Mouse (Mus musculus) megakaryocyte, embryonic 14.5 days (primary cell): ENCODE measurements around the gene Dda1. TPM values are rescaled to one million over a fixed set of nuclear protein-coding genes. Genes with fewer than 3 reads are reported as not detected.

ENCODE experiments used
- H3K27me3 ChIP-seq: replicated peaks from 2 replicates; pipeline ENCODE3; 2012; ENCODE audit warnings: inconsistent platforms
- H3K36me3 ChIP-seq: replicated peaks from 2 replicates; pipeline ENCODE3; 2012; ENCODE audit warnings: low read length, inconsistent platforms, mixed read lengths
- H3K4me1 ChIP-seq: 2 replicates; pipeline ENCODE4 v1.6.1; 2012; ENCODE audit warnings: inconsistent platforms
- H3K4me3 ChIP-seq: replicated peaks from 2 replicates; pipeline ENCODE3; 2012; ENCODE audit warnings: moderate library complexity, mild to moderate bottlenecking, inconsistent platforms
- H3K9me3 ChIP-seq: 2 replicates; pipeline ENCODE4 v1.6.1; 2012; ENCODE audit warnings: inconsistent platforms
- FLI1 ChIP-seq: IDR thresholded peaks from 2 replicates; pipeline ENCODE4 v1.6.1; 2012; ENCODE audit warnings: low read length, inconsistent platforms, mixed read lengths
- GATA1 ChIP-seq: IDR thresholded peaks from 3 replicates; pipeline ENCODE4 v1.6.1; 2012; ENCODE audit warnings: mixed read lengths, low read length, inconsistent platforms, borderline replicate concordance
- polyA plus RNA-seq: library from polyadenylated mRNA; stranded (reverse); fragments of >175 nt; gene quantifications from 2 replicates; pipeline ENCODE4 v1.2.3, GENCODE M21; 2012; ENCODE audit warnings: low replicate concordance; ENCODE audit not compliant: insufficient read depth

The Dda1 gene
- polyA plus RNA-seq, 1 experiment = 346 TPM

- Histone ChIP-seq H3K27me3 (peaks cover 28% of the 10 kb centered on the region), H3K36me3 (peaks cover 45% of the 10 kb centered on the region), H3K9me3 (no peaks in the 10 kb centered on the region), H3K4me3 (peak overlapping the region; percentile 57), H3K4me1 (peaks cover 34% of the 10 kb centered on the region)
- TF ChIP-seq GATA1 (no peak), FLI1 (no peak)
Observed at GRCm38 (mm10) chr8:71457659-71458270, 11.2 kb upstream of the Dda1 start.

GRCm38 (mm10) chr8:71460716-71461115, 8.3 kb upstream of the Dda1 start:
- peaks cover 9% of the 10 kb centered on the region for H3K27me3 ChIP-seq
- H3K9me3 ChIP-seq = no peaks in the 10 kb centered on the region
- peaks cover 45% of the 10 kb centered on the region for H3K36me3 ChIP-seq
- H3K4me1 ChIP-seq = peaks cover 58% of the 10 kb centered on the region
- H3K4me3 ChIP-seq = no peak overlapping the region
- TF ChIP-seq FLI1 (no peak), GATA1 (no peak)

GRCm38 (mm10) chr8:71461152-71461840, 7.7 kb upstream of the Dda1 start:
- Histone ChIP-seq H3K4me1 (peaks cover 64% of the 10 kb centered on the region), H3K9me3 (no peaks in the 10 kb centered on the region), H3K27me3 (peaks cover 4% of the 10 kb centered on the region), H3K36me3 (peaks cover 51% of the 10 kb centered on the region), H3K4me3 (no peak overlapping the region)
- TF ChIP-seq FLI1 = no peak
- TF ChIP-seq GATA1 = no peak

- Histone ChIP-seq H3K36me3 (peaks cover 54% of the 10 kb centered on the region), H3K9me3 (no peaks in the 10 kb centered on the region), H3K4me1 (peaks cover 58% of the 10 kb centered on the region), H3K27me3 (peaks cover 4% of the 10 kb centered on the region), H3K4me3 (peak overlapping the region; percentile 96)
- no peak for TF ChIP-seq GATA1
- no peak for TF ChIP-seq FLI1
Observed at GRCm38 (mm10) chr8:71462191-71462590, 6.8 kb upstream of the Dda1 start.

GRCm38 (mm10) chr8:71462786-71463185, 6.2 kb upstream of the Dda1 start:
- TF ChIP-seq GATA1 (no peak), FLI1 (no peak)
- H3K4me1 ChIP-seq = peaks cover 52% of the 10 kb centered on the region
- H3K27me3 ChIP-seq = peaks cover 4% of the 10 kb centered on the region
- H3K36me3 ChIP-seq = peaks cover 53% of the 10 kb centered on the region
- H3K4me3 ChIP-seq = peak overlapping the region; percentile 96
- H3K9me3 ChIP-seq = no peaks in the 10 kb centered on the region

- H3K4me1 ChIP-seq = peaks cover 48% of the 10 kb centered on the region
Observed at GRCm38 (mm10) chr8:71463188-71464033, 5.6 kb upstream of the Dda1 start, which contains the start of gene Abhd8. Gene Abhd8 (minus strand): TSS chr8:71463655.

GRCm38 (mm10) chr8:71464513-71465500, 4.2 kb upstream of the Dda1 start, which contains the start of gene Mrpl34:
Gene Mrpl34 (plus strand): TSS chr8:71464959.
- Histone ChIP-seq H3K4me3 (peak within 1 kb of the TSS; percentile 96), H3K4me1 (peaks cover 51% of the 10 kb centered on the region), H3K9me3 (no peaks in the 10 kb centered on the region), H3K27me3 (no peaks in the 10 kb centered on the region), H3K36me3 (peaks cover 35% of the 10 kb centered on the region)
- no peak for TF ChIP-seq GATA1
- no peak for TF ChIP-seq FLI1

More at GRCm38 (mm10) chr8:71463188-71464033, 5.6 kb upstream of the Dda1 start, which contains the start of gene Abhd8:
- no peaks in the 10 kb centered on the region for H3K9me3 ChIP-seq
- H3K4me3 ChIP-seq = peak within 1 kb of the TSS; percentile 96
- peaks cover 47% of the 10 kb centered on the region for H3K36me3 ChIP-seq
- no peaks in the 10 kb centered on the region for H3K27me3 ChIP-seq
- 0 out of 3 replicates have a peak, but pooled peaks have one; percentile 35 for TF ChIP-seq GATA1
- no peak for TF ChIP-seq FLI1

GRCm38 (mm10) chr8:71465733-71466132, 3.3 kb upstream of the Dda1 start:
- H3K27me3 ChIP-seq = no peaks in the 10 kb centered on the region
- TF ChIP-seq FLI1 = no peak
- no peak for TF ChIP-seq GATA1
- H3K4me1 ChIP-seq = peaks cover 60% of the 10 kb centered on the region
- no peaks in the 10 kb centered on the region for H3K9me3 ChIP-seq
- H3K4me3 ChIP-seq = peak overlapping the region; percentile 96
- peaks cover 37% of the 10 kb centered on the region for H3K36me3 ChIP-seq
